In the genomic region with DNA sequence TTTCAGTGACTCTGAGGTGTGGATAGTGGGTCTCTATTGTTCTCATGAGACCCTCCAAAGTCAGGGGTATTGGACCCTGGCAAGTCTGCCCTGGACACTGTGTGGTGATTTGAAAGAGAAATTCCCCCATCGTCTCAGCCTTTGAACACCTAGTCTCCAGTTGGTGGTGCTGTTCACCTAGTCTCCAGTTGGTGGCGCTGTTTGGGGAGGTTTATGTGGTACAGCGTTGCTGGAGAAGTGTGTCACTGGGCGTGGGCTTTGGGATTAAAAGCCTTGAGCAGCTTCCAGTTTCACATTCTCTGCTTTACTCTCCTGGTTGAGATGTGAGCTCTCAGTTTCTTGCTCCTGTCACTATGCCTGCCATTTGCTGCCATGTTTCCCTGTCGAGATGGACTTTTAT, we compare ENCODE assay signal across 9 mouse cellular contexts. TPM values are rescaled to one million over a fixed set of nuclear protein-coding genes. Genes with fewer than 3 reads are reported as not detected.
DNase-seq lines count a peak whose midpoint lies in the region; ATAC-seq and TF ChIP-seq lines count a peak whose summit lies in the region.
"Had no signal": no experiment of that assay in that cellular context is flagged by ENCODE, and none has a peak within 500 bp of the region (broad histone marks: within the 10 kb centered on the region; RNA-seq: fewer than 3 reads in every experiment).

No protein-coding gene starts in this region.

- no peaks in the 10 kb centered on the region for H3K9me3 ChIP-seq in kidney, postnatal 0 days (replicated peaks; ENCODE audit: low read length)
- no peaks in the 10 kb centered on the region for H3K9me3 ChIP-seq in kidney, embryonic 15.5 days (replicated peaks)
- H3K9me3 ChIP-seq in neural tube, embryonic 11.5 days (ENCODE audit: control insufficient read depth, low read length), result no peaks in the 10 kb centered on the region
- H3K9me3 ChIP-seq: midbrain, embryonic 12.5 days had no signal

- H3K27ac ChIP-seq in kidney, postnatal 0 days, result no peak overlapping the region
- no peak overlapping the region for H3K27ac ChIP-seq in kidney, embryonic 15.5 days
- H3K27ac ChIP-seq in neural tube, embryonic 11.5 days (ENCODE audit: low read depth, low read length), result no peak overlapping the region
- H3K27ac ChIP-seq: midbrain, embryonic 12.5 days had no signal

- WGBS in kidney, postnatal 0 days, result 28% methylated on average over 5 of the region's 5 CpGs
- WGBS in kidney, embryonic 15.5 days, result 22% methylated on average over 5 of the region's 5 CpGs
- 20% methylated on average over 5 of the region's 5 CpGs for WGBS in neural tube, embryonic 11.5 days

- no peak overlapping the region for H3K4me3 ChIP-seq in kidney, postnatal 0 days (replicated peaks; ENCODE audit: low read depth, low read length)
- no peak overlapping the region for H3K4me3 ChIP-seq in kidney, embryonic 15.5 days (replicated peaks)
- no peak overlapping the region for H3K4me3 ChIP-seq in neural tube, embryonic 11.5 days (ENCODE audit: low read depth, low read length)
- H3K4me3 ChIP-seq: midbrain, embryonic 12.5 days had no signal

- peak; percentile 67 for DNase-seq in kidney, postnatal 0 days (ENCODE audit: low spot score)
- DNase-seq in MN1 (ENCODE audit: low spot score), result peak; percentile 25
- DNase-seq in cerebellum, adult 8-10 months, result peak; percentile 52
- DNase-seq in gastrocnemius, postnatal 4 days (ENCODE audit: low spot score in 2 of 2), result peak; percentile 31 to 50
- peak; percentile 15 to 36 for DNase-seq in left cerebral cortex, postnatal 25 days (ENCODE audit: low spot score in 2 of 2)
- DNase-seq in neural tube, embryonic 11.5 days (ENCODE audit: low spot score), result peak; percentile 63
- DNase-seq in thymus, postnatal 36 days, result peak; percentile 50 to 58

- no peak for ATAC-seq in kidney, postnatal 0 days (replicated peaks; ENCODE audit: low FRiP score, low read depth)
- no peak for ATAC-seq in kidney, embryonic 15.5 days (replicated peaks; ENCODE audit: low FRiP score)
- ATAC-seq in neural tube, embryonic 11.5 days (ENCODE audit: insufficient read depth, low FRiP score, low TSS enrichment), result no peak

- H3K9ac ChIP-seq in kidney, postnatal 0 days (ENCODE audit: low read depth, low read length), result no peak overlapping the region
- H3K9ac ChIP-seq in kidney, embryonic 15.5 days, result no peak overlapping the region
- no peak overlapping the region for H3K9ac ChIP-seq in neural tube, embryonic 11.5 days (ENCODE audit: low read length)
- H3K9ac ChIP-seq: midbrain, embryonic 12.5 days had no signal

- H3K4me2 ChIP-seq in kidney, postnatal 0 days (ENCODE audit: low read length), result no peak overlapping the region
- no peak overlapping the region for H3K4me2 ChIP-seq in kidney, embryonic 15.5 days
- H3K4me2 ChIP-seq in neural tube, embryonic 11.5 days (ENCODE audit: low read depth), result no peak overlapping the region
- H3K4me2 ChIP-seq: midbrain, embryonic 12.5 days had no signal

- intact Hi-C loops in left cerebral cortex, postnatal 25 days (cut with DNase I), result loop anchor here (2.0 to 5.0 kb wide), 2 partner anchors 99 to 114 kb away; no protein-coding TSS in a partner anchor

- no peaks in the 10 kb centered on the region for H3K36me3 ChIP-seq in kidney, postnatal 0 days (ENCODE audit: insufficient read depth, low read length)
- H3K36me3 ChIP-seq in kidney, embryonic 15.5 days, result no peaks in the 10 kb centered on the region
- no peaks in the 10 kb centered on the region for H3K36me3 ChIP-seq in neural tube, embryonic 11.5 days (ENCODE audit: control insufficient read depth, insufficient read depth, low read length)
- H3K36me3 ChIP-seq: midbrain, embryonic 12.5 days had no signal

- no peaks in the 10 kb centered on the region for H3K27me3 ChIP-seq in kidney, postnatal 0 days (ENCODE audit: insufficient read depth, low read length)
- H3K27me3 ChIP-seq in kidney, embryonic 15.5 days, result no peaks in the 10 kb centered on the region
- no peaks in the 10 kb centered on the region for H3K27me3 ChIP-seq in neural tube, embryonic 11.5 days (ENCODE audit: control insufficient read depth, insufficient read depth, low read length)
- H3K27me3 ChIP-seq: midbrain, embryonic 12.5 days had no signal

- H3K4me1 ChIP-seq in kidney, postnatal 0 days (replicated peaks; ENCODE audit: insufficient read depth, low read length), result no peaks in the 10 kb centered on the region
- no peaks in the 10 kb centered on the region for H3K4me1 ChIP-seq in kidney, embryonic 15.5 days
- no peaks in the 10 kb centered on the region for H3K4me1 ChIP-seq in neural tube, embryonic 11.5 days (ENCODE audit: control insufficient read depth, insufficient read depth, low read length)
- H3K4me1 ChIP-seq: midbrain, embryonic 12.5 days had no signal

- peak; percentile 81 for TF ChIP-seq CTCF in kidney, postnatal 0 days (IDR thresholded peaks at IDR 0.05; ENCODE audit: low read depth)

RNA-seq across cellular contexts. Expression of a gene that starts 28.1 kb away (rescaled TPM):
- 67.4 and 76.8 TPM in 2 replicates for polyA plus RNA-seq in kidney, postnatal 0 days (2015; fragmentation: Nextera tagmentation; extraction: Ambion mirVana)
- polyA plus RNA-seq in kidney, embryonic 15.5 days (2015; fragmentation: Nextera tagmentation; extraction: Ambion mirVana), result 46.7 and 51.3 TPM in 2 replicates
- 100 to 1,000 TPM; 213 to 215 TPM for total RNA-seq in gastrocnemius, postnatal 4 days (2021)
- total RNA-seq in left cerebral cortex, postnatal 25 days (2021), result 100 to 1,000 TPM; 276 to 292 TPM
- polyA plus RNA-seq in neural tube, embryonic 11.5 days (2014; fragmentation: Nextera tagmentation; extraction: Ambion mirVana), result 87.6 and 91.3 TPM in 2 replicates

RNA-seq across cellular contexts. Expression of a gene that starts 39.9 kb away (rescaled TPM):
- not detected in 2 replicates for polyA plus RNA-seq in kidney, postnatal 0 days (2015; fragmentation: Nextera tagmentation; extraction: Ambion mirVana)
- polyA plus RNA-seq in kidney, embryonic 15.5 days (2015; fragmentation: Nextera tagmentation; extraction: Ambion mirVana), result not detected in 2 replicates
- not detected for total RNA-seq in gastrocnemius, postnatal 4 days (2021)
- not detected for total RNA-seq in left cerebral cortex, postnatal 25 days (2021)
- not detected in 2 replicates for polyA plus RNA-seq in neural tube, embryonic 11.5 days (2014; fragmentation: Nextera tagmentation; extraction: Ambion mirVana)
- polyA plus RNA-seq: midbrain, embryonic 12.5 days had no signal

RNA-seq across cellular contexts. Expression of a gene that starts 57.0 kb away (rescaled TPM):
- polyA plus RNA-seq in kidney, postnatal 0 days (2015; fragmentation: Nextera tagmentation; extraction: Ambion mirVana), result not detected in 2 replicates
- not detected in 2 replicates for polyA plus RNA-seq in kidney, embryonic 15.5 days (2015; fragmentation: Nextera tagmentation; extraction: Ambion mirVana)
- not detected for total RNA-seq in gastrocnemius, postnatal 4 days (2021)
- not detected for total RNA-seq in left cerebral cortex, postnatal 25 days (2021)
- polyA plus RNA-seq in neural tube, embryonic 11.5 days (2014; fragmentation: Nextera tagmentation; extraction: Ambion mirVana), result not detected in 2 replicates
- polyA plus RNA-seq: midbrain, embryonic 12.5 days had no signal
